Mouse (Mus musculus) skeletal muscle tissue, adult 2 months (tissue): ENCODE data around the gene Ulk3.

ENCODE experiments used
- DNase-seq: peaks from one replicate; pipeline ENCODE4 v3.0.0-alpha.2; 2012; ENCODE audit warnings: low read depth, low spot score

The Ulk3 gene

GRCm38 (mm10) chr9:57589224-57590126 is at the start of gene Ulk3:
TSS of gene Ulk3 (plus strand) at chr9:57589452.
- peak; percentile 61 for DNase-seq

DNA sequence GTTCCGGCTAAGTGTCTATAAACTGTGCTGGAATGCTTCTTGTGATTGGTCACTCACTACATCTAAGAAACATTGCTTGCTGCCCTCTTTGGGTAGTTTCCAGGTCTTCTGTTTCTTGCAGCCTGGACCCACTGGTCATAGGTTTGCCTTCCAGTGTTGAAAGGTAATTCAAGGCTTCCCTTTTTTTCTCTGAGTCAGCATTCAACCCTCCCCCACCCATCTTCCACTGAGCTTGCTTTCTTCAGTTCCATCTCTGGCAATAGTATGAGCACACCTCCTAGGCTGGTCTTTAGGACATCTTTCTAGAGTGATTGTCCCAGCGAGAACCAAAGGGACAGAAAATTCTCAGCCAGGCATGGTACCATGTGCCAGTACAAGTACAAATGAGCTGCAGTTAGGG is 49.7 kb upstream of the Ulk3 start:
- DNase-seq, result no peak

- no peak for DNase-seq
These were observed 47.9 kb upstream of the Ulk3 start for GRCm38 (mm10) chr9:57541312-57541711.

DNA sequence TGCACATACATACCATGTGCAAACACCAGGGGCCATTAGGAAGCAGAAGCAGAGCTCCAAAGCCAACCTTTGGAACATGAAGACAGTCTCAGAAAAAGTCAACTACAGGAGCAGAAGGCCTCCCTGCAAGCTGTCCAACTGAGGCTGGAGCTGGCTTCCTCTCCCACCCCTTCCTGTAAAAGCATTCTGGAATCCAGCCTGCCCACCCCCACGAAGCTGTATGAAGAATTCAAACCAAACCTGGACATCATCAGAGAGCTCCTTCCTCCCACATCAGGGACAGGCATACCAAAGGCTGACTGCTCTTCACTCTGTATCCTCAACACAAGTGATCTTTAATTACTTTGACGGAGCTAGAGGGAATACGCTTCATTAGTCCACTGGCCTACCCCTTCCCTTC is 45.3 kb upstream of the Ulk3 start:
- DNase-seq, result no peak

DNA sequence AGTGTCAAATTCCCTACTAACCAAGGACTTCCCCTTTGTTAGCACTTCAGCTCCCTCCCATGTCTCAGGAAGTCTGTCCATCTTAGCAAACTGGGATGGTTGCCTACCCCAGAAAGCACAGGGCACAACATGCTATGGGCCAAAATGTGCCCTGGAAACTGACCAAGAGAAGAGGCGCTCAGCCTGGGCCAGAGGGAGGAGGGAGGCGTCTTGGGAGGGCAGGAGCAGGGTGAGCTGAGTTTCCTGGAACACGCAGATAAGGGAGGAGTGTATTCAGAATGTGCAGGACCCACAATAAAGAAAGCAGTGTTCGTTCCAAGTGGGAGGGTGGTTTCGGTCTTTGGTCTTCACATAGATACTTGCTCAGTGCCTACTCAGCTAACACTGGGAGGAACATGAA is 42.0 kb upstream of the Ulk3 start:
- DNase-seq, result peak; percentile 82

DNA sequence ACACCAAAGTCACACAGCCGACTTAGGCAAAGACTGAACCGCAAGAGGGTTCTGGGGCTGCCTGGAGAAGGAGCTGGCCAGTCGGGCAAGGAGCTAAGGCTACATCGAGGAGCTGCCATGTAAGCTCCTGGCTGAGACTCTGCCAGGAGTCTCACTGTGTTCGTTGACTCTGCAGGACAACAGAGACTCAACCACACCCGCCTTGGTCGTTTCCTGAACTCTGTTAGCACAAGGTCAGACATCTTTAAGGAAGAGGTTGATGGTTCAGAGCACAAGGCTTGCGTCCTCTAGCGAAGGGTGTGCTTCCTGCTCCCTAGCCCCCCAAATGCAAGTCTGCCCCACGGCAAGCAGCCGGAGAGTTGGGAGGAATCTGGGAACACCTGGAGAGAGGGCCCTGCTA is 41.4 kb upstream of the Ulk3 start:
- DNase-seq, result no peak

GRCm38 (mm10) chr9:57549186-57549585 is 40.1 kb upstream of the Ulk3 start:
- DNase-seq, result no peak

GRCm38 (mm10) chr9:57550126-57550862 is 39.0 kb upstream of the Ulk3 start:
- DNase-seq, result no peak

GRCm38 (mm10) chr9:57552139-57552887 is 36.9 kb upstream of the Ulk3 start, which contains the start of gene Mpi:
TSS of gene Mpi (minus strand) at chr9:57552763.
- no peak for DNase-seq

GRCm38 (mm10) chr9:57553119-57553518 is 36.1 kb upstream of the Ulk3 start:
- no peak for DNase-seq

DNA sequence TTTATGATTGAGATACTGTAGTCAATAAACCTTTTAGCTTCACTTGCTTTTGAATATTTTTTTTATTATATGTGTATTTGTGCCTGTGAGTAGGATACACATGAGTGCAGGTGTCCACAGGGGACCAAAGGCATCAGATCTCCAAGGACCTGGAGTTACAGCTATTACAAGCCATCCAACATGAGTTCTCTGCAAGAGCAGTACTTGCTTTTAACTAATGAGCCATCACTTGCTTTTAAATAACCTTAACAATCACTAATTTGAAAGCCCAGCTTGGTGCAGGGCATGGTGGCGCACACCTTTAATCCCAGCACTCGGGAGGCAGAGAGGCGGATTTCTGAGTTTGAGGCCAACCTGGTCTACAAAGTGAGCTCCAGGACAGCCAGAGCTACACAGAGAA is 34.5 kb upstream of the Ulk3 start:
- DNase-seq, result no peak

- DNase-seq, result no peak
These were observed 32.0 kb upstream of the Ulk3 start for GRCm38 (mm10) chr9:57557215-57557614.

DNA sequence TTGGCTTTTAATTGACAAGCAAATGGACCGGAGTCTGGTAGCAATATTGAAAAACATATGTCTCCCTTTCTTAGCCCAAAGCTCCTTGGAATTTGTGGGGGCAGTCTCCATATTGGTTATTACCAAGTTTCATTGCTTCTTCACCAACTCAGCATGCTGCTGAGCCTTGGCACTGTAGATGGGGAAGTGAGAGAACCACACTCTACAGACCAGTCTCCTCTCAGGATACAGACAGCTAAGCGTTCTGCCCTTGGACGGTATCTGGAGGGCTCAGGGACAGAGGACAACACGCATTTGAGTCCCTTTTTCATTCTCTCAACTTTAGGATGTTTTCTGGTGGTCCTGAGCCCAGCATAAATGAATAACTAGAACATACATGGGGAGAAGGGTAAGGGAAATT is 30.6 kb upstream of the Ulk3 start:
- DNase-seq, result no peak

DNA sequence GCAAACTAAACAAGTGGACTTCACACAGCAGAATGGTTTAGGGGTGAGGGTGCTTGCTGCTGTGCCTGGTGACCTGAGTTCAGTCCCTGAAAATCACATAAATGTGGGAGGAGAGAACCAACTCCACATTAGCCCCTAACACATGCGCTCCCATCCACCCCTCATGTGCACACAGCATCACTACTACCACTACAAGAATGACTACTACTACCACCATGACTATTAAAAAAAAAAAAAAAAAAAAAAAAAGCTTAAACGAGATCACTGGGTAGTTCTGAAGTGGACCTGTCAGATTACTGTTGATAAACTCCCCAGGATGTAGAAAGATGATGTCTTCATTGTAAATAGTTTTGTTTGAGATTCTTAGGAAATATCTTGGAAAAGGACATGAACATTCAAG is 29.7 kb upstream of the Ulk3 start:
- no peak for DNase-seq

DNA sequence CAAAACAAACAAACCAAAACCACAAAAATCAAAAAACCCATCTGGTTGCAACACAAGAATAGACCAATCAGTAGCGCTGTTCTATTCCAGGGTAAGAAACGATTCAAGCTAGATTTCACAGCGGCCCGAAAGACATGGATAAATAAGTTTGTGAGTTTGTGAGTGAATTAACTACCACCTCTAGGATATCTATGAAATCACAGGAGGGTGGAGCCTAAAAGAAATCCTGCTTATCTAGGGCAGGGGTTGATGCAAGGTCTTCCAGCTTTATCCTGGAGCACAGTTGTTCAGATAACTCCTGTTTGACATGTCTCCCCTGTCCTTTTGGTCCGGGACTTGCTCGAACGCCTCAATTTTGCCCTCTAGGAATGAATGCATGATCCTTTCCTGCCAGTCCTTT is 29.0 kb upstream of the Ulk3 start:
- DNase-seq, result no peak

GRCm38 (mm10) chr9:57560861-57561710 is 28.2 kb upstream of the Ulk3 start, which contains the start of gene Scamp2:
TSS of gene Scamp2 (plus strand) at chr9:57560943.
- DNase-seq, result peak; percentile 90

- peak; percentile 82 for DNase-seq
These were observed 27.5 kb upstream of the Ulk3 start for GRCm38 (mm10) chr9:57561711-57562099.

DNA sequence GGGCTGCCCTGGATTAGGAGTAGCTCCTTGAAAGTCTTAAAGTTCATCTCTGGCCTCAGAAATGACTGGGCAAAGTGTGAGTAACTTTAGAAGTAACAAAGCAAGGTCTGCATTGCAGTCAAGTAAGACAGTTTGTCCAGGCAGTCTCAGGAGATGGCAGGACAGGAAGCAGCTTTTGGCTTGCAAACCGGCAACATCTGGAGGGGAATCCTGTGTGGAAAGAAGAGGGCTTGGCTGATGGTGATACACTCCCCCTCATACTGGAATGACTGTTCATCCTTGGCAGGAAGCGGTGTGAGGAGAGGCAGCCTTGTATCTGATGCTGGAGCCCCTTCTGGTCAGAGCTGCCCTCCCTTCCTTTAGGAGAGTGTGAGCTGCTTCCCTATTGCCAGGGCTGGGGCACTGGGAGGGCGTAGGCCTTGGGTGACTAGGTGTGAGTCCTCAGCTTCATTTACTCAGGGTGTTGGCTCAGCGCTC is 26.3 kb upstream of the Ulk3 start:
- DNase-seq, result peak; percentile 62

- no peak for DNase-seq
These were observed 24.6 kb upstream of the Ulk3 start for GRCm38 (mm10) chr9:57564609-57565008.

GRCm38 (mm10) chr9:57565741-57566221 is 23.5 kb upstream of the Ulk3 start:
- DNase-seq, result peak; percentile 64

DNA sequence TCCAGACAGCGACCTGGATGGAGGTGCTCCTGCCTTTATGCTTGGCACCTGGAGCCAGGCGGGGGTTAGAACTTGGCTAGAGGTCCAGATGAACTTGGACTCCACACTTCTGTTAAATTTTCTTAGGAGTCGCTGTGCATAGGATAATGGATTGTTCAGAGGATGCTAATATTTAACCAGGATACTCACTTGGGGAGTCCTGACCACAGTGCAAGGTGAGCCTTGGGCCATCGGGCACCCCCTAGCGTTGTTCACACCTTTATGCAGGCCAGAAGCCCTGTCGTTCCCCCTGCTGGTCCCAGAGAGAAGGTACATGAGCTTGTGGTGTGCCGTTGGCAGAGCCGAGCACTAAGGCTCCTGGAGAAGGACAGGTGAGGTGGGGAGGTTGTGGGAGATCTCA is 22.4 kb upstream of the Ulk3 start:
- no peak for DNase-seq
